Mouse (Mus musculus) spleen, adult 2 months (tissue): ENCODE measurements around the gene Gm5089.

Experiments
- CTCF ChIP-seq: fragments of 200-500 bp; IDR thresholded peaks from 2 replicates; pipeline ENCODE4 v1.5.1; 2011; ENCODE audit warnings: mild to moderate bottlenecking, inconsistent platforms; ENCODE audit not compliant: insufficient read depth, insufficient read length, insufficient replicate concordance; ENCODE audit errors: extremely low read depth
- POLR2A ChIP-seq: fragments of 200-500 bp; IDR thresholded peaks from 2 replicates; pipeline ENCODE4 v1.6.1; 2011; ENCODE audit warnings: low read depth, low read length, inconsistent platforms

GRCm38 (mm10) chr14:122402716-122403258 is 48.1 kb downstream of the Gm5089 start:
- TF ChIP-seq CTCF (no peak), POLR2A (no peak)
